Mouse (Mus musculus) kidney, adult 8-10 months (tissue): ENCODE measurements at regions not wholly inside any gene's neighbourhood (a gene's known extent, or its start where the extent isn't known, plus 50 kb on each side); places are given as distances from the start of the nearest gene placed in this dataset.

Experiments
- DNase-seq, 2 experiments: peaks; one replicate each; pipeline ENCODE4 v3.0.0; 2022

- no peak for DNase-seq
Measured at GRCm38 (mm10) chr14:82998135-82998534, 1445.2 kb upstream of the Pcdh17 start.

DNA sequence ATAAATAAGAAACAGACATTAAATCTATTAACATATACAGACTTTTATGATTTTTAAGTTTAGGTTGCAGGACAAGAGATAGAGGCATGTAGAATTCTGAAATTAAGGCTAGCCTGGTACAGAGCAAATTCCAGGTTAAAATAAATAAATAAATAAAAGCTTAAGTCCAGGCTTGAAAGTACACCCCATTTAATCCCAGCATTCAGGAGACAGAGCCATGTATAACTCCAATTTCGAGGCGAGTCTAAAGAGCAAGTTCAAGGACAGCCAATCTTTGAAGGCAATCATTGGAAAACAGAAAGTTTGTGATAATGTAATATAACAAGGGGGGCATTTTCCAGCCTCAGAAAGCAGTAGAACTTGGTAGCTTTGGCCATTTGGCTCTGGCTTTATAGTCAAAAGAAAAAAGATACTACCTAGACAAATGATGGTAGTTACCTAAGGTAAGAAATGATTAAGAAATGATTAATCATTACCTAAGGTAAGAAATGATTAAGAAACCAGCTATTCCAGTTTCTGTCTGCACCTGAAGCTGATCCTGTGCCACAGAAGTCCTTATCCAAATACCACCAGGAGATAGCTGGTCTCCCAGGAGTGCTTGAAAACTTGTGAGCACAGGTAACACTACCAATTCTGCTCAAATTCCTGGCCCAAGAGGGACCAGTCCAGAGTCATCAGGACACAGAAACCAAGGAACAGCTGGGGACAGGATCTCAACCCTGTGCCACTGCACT is 1441.0 kb upstream of the Pcdh17 start:
- DNase-seq, result peak in 1 of 2 experiments; percentile 2

GRCm38 (mm10) chr14:83008549-83008948 is 1434.8 kb upstream of the Pcdh17 start:
- no peak for DNase-seq

DNA sequence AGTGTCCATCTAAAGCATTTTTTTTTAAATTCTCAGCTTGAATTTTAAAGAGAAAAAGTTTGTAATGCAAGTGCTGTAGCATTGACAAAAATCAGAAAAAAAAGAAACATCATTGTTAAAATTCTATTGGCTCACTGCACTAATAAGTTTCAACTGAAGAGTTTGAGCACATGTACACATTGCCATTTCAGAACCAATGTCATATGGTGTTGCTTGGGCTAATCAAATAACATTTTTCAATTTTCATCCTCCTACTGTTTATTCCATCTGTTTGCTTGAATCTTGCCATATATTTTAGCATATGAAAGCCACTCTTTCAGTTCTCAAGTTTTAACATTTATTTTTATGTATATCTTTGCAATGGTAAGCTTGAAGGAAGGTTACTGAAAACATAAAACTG is 1421.5 kb upstream of the Pcdh17 start:
- DNase-seq, result no peak
